Mouse (Mus musculus): ENCODE data around the gene Trpm2. TPM values are rescaled to one million over a fixed set of nuclear protein-coding genes. Genes with fewer than 3 reads are reported as not detected.

Trpm2 gene
- polyA plus RNA-seq, 1 experiment from 2014 or later, result 0.13 TPM

- no peak overlapping the region for H3K27ac ChIP-seq (ENCODE audit: low read depth, low read length)
- no peak for ATAC-seq (replicated peaks; ENCODE audit: insufficient number of reproducible peaks, low FRiP score, low TSS enrichment)
- no peaks in the 10 kb centered on the region; the same call in 1 of the 2 replicates for H3K9me3 ChIP-seq (replicated peaks; ENCODE audit: control insufficient read depth, low read length)
- no peaks in the 10 kb centered on the region for H3K36me3 ChIP-seq (ENCODE audit: control insufficient read depth, insufficient read depth, low read length)
- H3K27me3 ChIP-seq (ENCODE audit: control insufficient read depth, insufficient read depth, low read length), result peaks cover 4% of the 10 kb centered on the region; the same call in 1 of the 2 replicates
- H3K4me3 ChIP-seq (ENCODE audit: low read depth, low read length), result no peak overlapping the region
- H3K4me1 ChIP-seq (ENCODE audit: control insufficient read depth, insufficient read depth, low read length), result no peaks in the 10 kb centered on the region
- H3K4me2 ChIP-seq, result no peak overlapping the region
- no peak overlapping the region for H3K9ac ChIP-seq (ENCODE audit: low read depth, low read length)
- 45% methylated on average over 12 of the region's 12 CpGs for WGBS (ENCODE audit: insufficient replicate concordance)
Observed at GRCm38 (mm10) chr10:77886007-77886747, 84.2 kb downstream of the Trpm2 start.

- no peak overlapping the region for H3K4me3 ChIP-seq (ENCODE audit: low read depth, low read length)
- peaks cover 4% of the 10 kb centered on the region; the same call in 1 of the 2 replicates for H3K27me3 ChIP-seq (ENCODE audit: control insufficient read depth, insufficient read depth, low read length)
- H3K9ac ChIP-seq (ENCODE audit: low read depth, low read length), result no peak overlapping the region
- no peak for ATAC-seq (replicated peaks; ENCODE audit: insufficient number of reproducible peaks, low FRiP score, low TSS enrichment)
- H3K36me3 ChIP-seq (ENCODE audit: control insufficient read depth, insufficient read depth, low read length), result no peaks in the 10 kb centered on the region
- no peaks in the 10 kb centered on the region for H3K4me1 ChIP-seq (ENCODE audit: control insufficient read depth, insufficient read depth, low read length)
- H3K4me2 ChIP-seq, result no peak overlapping the region
- no peak overlapping the region for H3K27ac ChIP-seq (ENCODE audit: low read depth, low read length)
- 72% methylated on average over 5 of the region's 5 CpGs for WGBS (ENCODE audit: insufficient replicate concordance)
- no peaks in the 10 kb centered on the region for H3K9me3 ChIP-seq (replicated peaks; ENCODE audit: control insufficient read depth, low read length)
Observed at GRCm38 (mm10) chr10:77882553-77882952, 87.8 kb downstream of the Trpm2 start.

- WGBS (ENCODE audit: insufficient replicate concordance), result 57% methylated on average over 3 of the region's 3 CpGs
- Histone ChIP-seq H3K27ac (ENCODE audit: low read depth, low read length) (no peak overlapping the region), H3K36me3 (ENCODE audit: control insufficient read depth, insufficient read depth, low read length) (no peaks in the 10 kb centered on the region), H3K9me3 (replicated peaks; ENCODE audit: control insufficient read depth, low read length) (no peaks in the 10 kb centered on the region), H3K9ac (ENCODE audit: low read depth, low read length) (no peak overlapping the region), H3K27me3 (ENCODE audit: control insufficient read depth, insufficient read depth, low read length) (no peaks in the 10 kb centered on the region), H3K4me2 (no peak overlapping the region), H3K4me1 (ENCODE audit: control insufficient read depth, insufficient read depth, low read length) (no peaks in the 10 kb centered on the region), H3K4me3 (ENCODE audit: low read depth, low read length) (no peak overlapping the region)
- no peak for ATAC-seq (replicated peaks; ENCODE audit: insufficient number of reproducible peaks, low FRiP score, low TSS enrichment)
Observed at GRCm38 (mm10) chr10:77880305-77880704, 90.1 kb downstream of the Trpm2 start.

- WGBS (ENCODE audit: insufficient replicate concordance), result 54% methylated on average over 6 of the region's 6 CpGs
- no peaks in the 10 kb centered on the region for H3K36me3 ChIP-seq (ENCODE audit: control insufficient read depth, insufficient read depth, low read length)
- H3K4me3 ChIP-seq (ENCODE audit: low read depth, low read length), result no peak overlapping the region
- no peaks in the 10 kb centered on the region for H3K27me3 ChIP-seq (ENCODE audit: control insufficient read depth, insufficient read depth, low read length)
- H3K27ac ChIP-seq (ENCODE audit: low read depth, low read length), result no peak overlapping the region
- no peak overlapping the region for H3K4me2 ChIP-seq
- no peak overlapping the region for H3K9ac ChIP-seq (ENCODE audit: low read depth, low read length)
- ATAC-seq (replicated peaks; ENCODE audit: insufficient number of reproducible peaks, low FRiP score, low TSS enrichment), result no peak
- H3K9me3 ChIP-seq (replicated peaks; ENCODE audit: control insufficient read depth, low read length), result no peaks in the 10 kb centered on the region
- H3K4me1 ChIP-seq (ENCODE audit: control insufficient read depth, insufficient read depth, low read length), result no peaks in the 10 kb centered on the region
Observed at GRCm38 (mm10) chr10:77878985-77879384, 91.4 kb downstream of the Trpm2 start.

- Histone ChIP-seq H3K9me3 (replicated peaks; ENCODE audit: control insufficient read depth, low read length) (no peaks in the 10 kb centered on the region), H3K4me1 (ENCODE audit: control insufficient read depth, insufficient read depth, low read length) (no peaks in the 10 kb centered on the region), H3K27me3 (ENCODE audit: control insufficient read depth, insufficient read depth, low read length) (no peaks in the 10 kb centered on the region), H3K4me2 (no peak overlapping the region), H3K36me3 (ENCODE audit: control insufficient read depth, insufficient read depth, low read length) (no peaks in the 10 kb centered on the region), H3K4me3 (ENCODE audit: low read depth, low read length) (no peak overlapping the region), H3K9ac (ENCODE audit: low read depth, low read length) (no peak overlapping the region), H3K27ac (ENCODE audit: low read depth, low read length) (no peak overlapping the region)
- 73% methylated on average over 7 of the region's 7 CpGs for WGBS (ENCODE audit: insufficient replicate concordance)
- ATAC-seq (replicated peaks; ENCODE audit: insufficient number of reproducible peaks, low FRiP score, low TSS enrichment), result no peak
Observed at GRCm38 (mm10) chr10:77869651-77870050, 100.7 kb downstream of the Trpm2 start.

GRCm38 (mm10) chr10:77867546-77867945, 102.8 kb downstream of the Trpm2 start:
- no peaks in the 10 kb centered on the region for H3K27me3 ChIP-seq (ENCODE audit: control insufficient read depth, insufficient read depth, low read length)
- no peak for ATAC-seq (replicated peaks; ENCODE audit: insufficient number of reproducible peaks, low FRiP score, low TSS enrichment)
- 20% methylated on average over 1 of the region's 1 CpGs for WGBS (ENCODE audit: insufficient replicate concordance)
- no peaks in the 10 kb centered on the region for H3K36me3 ChIP-seq (ENCODE audit: control insufficient read depth, insufficient read depth, low read length)
- no peak overlapping the region for H3K4me3 ChIP-seq (ENCODE audit: low read depth, low read length)
- H3K4me2 ChIP-seq, result no peak overlapping the region
- H3K9me3 ChIP-seq (replicated peaks; ENCODE audit: control insufficient read depth, low read length), result no peaks in the 10 kb centered on the region
- no peaks in the 10 kb centered on the region for H3K4me1 ChIP-seq (ENCODE audit: control insufficient read depth, insufficient read depth, low read length)
- no peak overlapping the region for H3K9ac ChIP-seq (ENCODE audit: low read depth, low read length)
- no peak overlapping the region for H3K27ac ChIP-seq (ENCODE audit: low read depth, low read length)

- ATAC-seq (replicated peaks; ENCODE audit: insufficient number of reproducible peaks, low FRiP score, low TSS enrichment), result no peak
- Histone ChIP-seq H3K4me3 (ENCODE audit: low read depth, low read length) (0 out of 2 replicates have a peak overlapping the region, but pooled peaks have one; percentile 3), H3K4me2 (peak overlapping the region; percentile 45), H3K9ac (ENCODE audit: low read depth, low read length) (no peak overlapping the region), H3K27me3 (ENCODE audit: control insufficient read depth, insufficient read depth, low read length) (no peaks in the 10 kb centered on the region), H3K36me3 (ENCODE audit: control insufficient read depth, insufficient read depth, low read length) (no peaks in the 10 kb centered on the region), H3K27ac (ENCODE audit: low read depth, low read length) (no peak overlapping the region), H3K4me1 (ENCODE audit: control insufficient read depth, insufficient read depth, low read length) (no peaks in the 10 kb centered on the region), H3K9me3 (replicated peaks; ENCODE audit: control insufficient read depth, low read length) (no peaks in the 10 kb centered on the region)
- 23% methylated on average over 11 of the region's 11 CpGs for WGBS (ENCODE audit: insufficient replicate concordance)
Observed at GRCm38 (mm10) chr10:77864762-77865143, 105.6 kb downstream of the Trpm2 start.

GRCm38 (mm10) chr10:77864067-77864761, 106.1 kb downstream of the Trpm2 start:
- no peak overlapping the region for H3K9ac ChIP-seq (ENCODE audit: low read depth, low read length)

More at GRCm38 (mm10) chr10:77864067-77864761, 106.1 kb downstream of the Trpm2 start:
- H3K4me1 ChIP-seq (ENCODE audit: control insufficient read depth, insufficient read depth, low read length), result no peaks in the 10 kb centered on the region
- no peaks in the 10 kb centered on the region for H3K27me3 ChIP-seq (ENCODE audit: control insufficient read depth, insufficient read depth, low read length)
- no peak overlapping the region for H3K27ac ChIP-seq (ENCODE audit: low read depth, low read length)
- H3K4me3 ChIP-seq (ENCODE audit: low read depth, low read length), result 0 out of 2 replicates have a peak overlapping the region, but pooled peaks have one; percentile 3
- H3K4me2 ChIP-seq, result peak overlapping the region; percentile 45
- 27% methylated on average over 13 of the region's 14 CpGs for WGBS (ENCODE audit: insufficient replicate concordance)
- no peaks in the 10 kb centered on the region for H3K9me3 ChIP-seq (replicated peaks; ENCODE audit: control insufficient read depth, low read length)
- no peaks in the 10 kb centered on the region for H3K36me3 ChIP-seq (ENCODE audit: control insufficient read depth, insufficient read depth, low read length)
- peak; percentile 46; the same call in 1 of the 2 replicates for ATAC-seq (replicated peaks; ENCODE audit: insufficient number of reproducible peaks, low FRiP score, low TSS enrichment)
